Mouse (Mus musculus) spleen, adult 2 months (tissue): Measurements from ENCODE around the gene Ccdc141.

Source experiments
- CTCF ChIP-seq: fragments of 200-500 bp; IDR thresholded peaks from 2 replicates; pipeline ENCODE4 v1.5.1; 2011; ENCODE audit warnings: mild to moderate bottlenecking, inconsistent platforms; ENCODE audit not compliant: insufficient read depth, insufficient read length, insufficient replicate concordance; ENCODE audit errors: extremely low read depth
- POLR2A ChIP-seq: fragments of 200-500 bp; IDR thresholded peaks from 2 replicates; pipeline ENCODE4 v1.6.1; 2011; ENCODE audit warnings: low read depth, low read length, inconsistent platforms

GRCm38 (mm10) chr2:77113026-77113425 lies 57.4 kb downstream of the Ccdc141 start:
- TF ChIP-seq CTCF (no peak), POLR2A (no peak)
